Mouse (Mus musculus) natural killer cell, adult 2 months (primary cell): ENCODE measurements around the gene Akr1c13.
"Not testable (repeated sequence)": the region's sequence is repeated elsewhere in the genome, so short reads cannot be mapped to it uniquely, and the experiment has no call there.

ENCODE experiments used
- DNase-seq, 2 experiments: peaks; one replicate each; pipeline ENCODE4 v3.0.0; 2022; ENCODE audit warnings: low spot score in 2 of 2

Gene Akr1c13

GRCm38 (mm10) chr13:4190904-4191303, at the start of gene Akr1c13:
Akr1c13 (plus strand) TSS chr13:4191150.
- peak; percentile 31 to 52 for DNase-seq

GRCm38 (mm10) chr13:4144261-4144660, 46.7 kb upstream of the Akr1c13 start:
- DNase-seq: no peak

DNA sequence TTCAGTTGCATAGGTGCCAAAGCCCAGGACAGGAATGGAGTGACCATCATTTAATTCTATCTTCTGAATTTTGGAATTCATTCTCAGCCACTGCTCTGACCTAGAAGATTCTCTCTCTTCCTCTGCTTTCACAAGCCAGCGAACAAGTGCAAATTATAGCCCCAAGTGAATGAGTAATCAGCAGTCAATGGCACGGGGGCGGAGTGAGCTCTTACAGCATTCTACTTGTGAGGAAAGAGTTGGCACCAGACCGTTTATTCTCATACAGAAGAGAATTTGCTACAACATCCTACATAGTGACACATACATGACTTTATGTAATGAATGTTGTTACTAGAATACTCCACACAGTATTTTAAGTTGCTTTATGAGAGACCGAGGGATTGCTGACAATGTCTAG, 40.4 kb upstream of the Akr1c13 start, which contains the start of gene Akr1c18:
Gene Akr1c18 (minus strand): TSS at position 137 of the 400 bp plus-strand sequence.
- DNase-seq: no peak

DNA sequence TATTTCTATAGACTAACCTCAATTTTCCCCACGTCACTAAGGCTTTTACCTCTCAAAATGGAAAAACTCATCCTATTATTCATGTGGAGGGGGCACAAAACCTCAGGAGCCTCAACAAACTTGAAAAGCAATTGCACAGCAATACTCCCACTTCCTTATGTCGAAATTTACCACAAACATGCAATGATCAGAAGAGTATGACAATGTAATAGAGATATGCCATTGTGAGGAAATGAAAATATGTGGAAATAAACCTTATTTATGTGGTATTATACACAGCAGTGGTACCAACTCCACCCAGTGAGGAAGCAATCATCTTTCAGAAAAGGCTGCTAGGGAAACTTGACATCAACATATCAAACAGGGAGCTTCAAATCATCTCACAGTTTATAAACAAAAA, 38.0 kb upstream of the Akr1c13 start:
- no peak for DNase-seq

GRCm38 (mm10) chr13:4153593-4153992, 37.4 kb upstream of the Akr1c13 start:
- no peak for DNase-seq

- DNase-seq: no peak
Observed at GRCm38 (mm10) chr13:4155286-4155685, 35.7 kb upstream of the Akr1c13 start.

GRCm38 (mm10) chr13:4168006-4168405, 22.9 kb upstream of the Akr1c13 start:
- no peak for DNase-seq

GRCm38 (mm10) chr13:4172978-4173377, 18.0 kb upstream of the Akr1c13 start:
- no peak for DNase-seq

GRCm38 (mm10) chr13:4181321-4181720, 9.6 kb upstream of the Akr1c13 start:
- not testable (repeated sequence) for DNase-seq

GRCm38 (mm10) chr13:4183116-4183515, 7.8 kb upstream of the Akr1c13 start:
- no peak for DNase-seq

GRCm38 (mm10) chr13:4186641-4187411, 4.1 kb upstream of the Akr1c13 start:
- not testable (repeated sequence) for DNase-seq

DNA sequence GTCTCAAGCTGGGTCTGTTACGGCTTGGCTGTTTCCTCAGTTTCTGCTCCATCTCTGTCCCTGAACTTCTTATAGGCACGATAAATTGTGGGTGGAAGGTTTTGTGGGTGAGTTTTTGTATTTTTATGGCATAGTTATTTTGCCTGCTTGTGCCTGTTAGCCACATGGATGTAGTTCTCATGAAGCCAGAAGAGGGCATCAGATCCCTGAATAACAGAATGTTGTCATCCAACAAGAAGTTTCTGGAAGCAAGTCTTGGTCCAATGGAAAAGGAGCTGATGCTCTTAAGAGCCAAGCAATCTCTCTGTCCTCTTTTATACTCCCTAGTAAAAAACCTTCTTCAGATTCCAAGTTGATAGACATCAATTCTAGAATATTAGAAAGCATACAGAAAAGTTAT, 2.8 kb upstream of the Akr1c13 start:
- DNase-seq: no peak

GRCm38 (mm10) chr13:4192511-4192910, 1.6 kb downstream of the Akr1c13 start:
- no peak for DNase-seq

- no peak for DNase-seq
Observed at GRCm38 (mm10) chr13:4206147-4206903, 15.4 kb downstream of the Akr1c13 start.

GRCm38 (mm10) chr13:4211560-4212299, 20.8 kb downstream of the Akr1c13 start:
- DNase-seq: no peak

DNA sequence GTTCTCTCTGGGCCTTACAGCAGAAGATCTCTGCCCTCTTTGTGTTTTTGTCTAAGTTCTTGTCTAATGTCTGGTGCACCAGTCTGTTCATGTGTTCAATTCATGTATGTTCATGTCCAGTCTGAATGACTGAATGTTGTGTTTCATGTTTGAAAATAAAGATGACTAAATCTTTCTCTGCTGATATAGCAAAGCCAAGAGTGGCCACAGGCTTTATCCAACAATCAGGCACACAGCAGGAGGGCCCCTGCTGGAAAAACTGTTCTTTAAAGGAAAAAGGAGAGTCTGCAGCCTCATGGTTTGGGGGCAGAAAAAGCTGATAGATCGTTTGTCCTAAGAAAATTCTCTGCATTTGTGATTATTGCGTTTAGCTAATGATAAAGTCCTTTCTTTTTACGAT, 21.4 kb downstream of the Akr1c13 start:
- DNase-seq: no peak

GRCm38 (mm10) chr13:4215496-4215895, 24.5 kb downstream of the Akr1c13 start:
- not testable (repeated sequence) for DNase-seq

- DNase-seq: no peak
Observed at GRCm38 (mm10) chr13:4228441-4228840, 37.5 kb downstream of the Akr1c13 start, which contains the start of gene Akr1c19. Akr1c19 (plus strand) TSS chr13:4228700.

- DNase-seq: no peak
Observed at GRCm38 (mm10) chr13:4230841-4231623, 40.1 kb downstream of the Akr1c13 start.

- DNase-seq: no peak
Observed at GRCm38 (mm10) chr13:4233135-4233534, 42.2 kb downstream of the Akr1c13 start.

- no peak for DNase-seq
Observed at GRCm38 (mm10) chr13:4233536-4234172, 42.7 kb downstream of the Akr1c13 start.
